Mouse (Mus musculus) gastrocnemius, adult 18-20 months (tissue): Measurements from ENCODE around the gene Hunk. TPM values are rescaled to one million over a fixed set of nuclear protein-coding genes. Genes with fewer than 3 reads are reported as not detected.

Experiments
- DNase-seq: peaks from one replicate; pipeline ENCODE4 v3.0.0; 2021; ENCODE audit warnings: low spot score
- long read RNA-seq, 2 experiments: library from polyadenylated mRNA; stranded (forward); transcript quantifications; one replicate each; pipeline ENCODE4 v2.0.0; 2021
- total RNA-seq, 2 experiments: library from RNA; stranded (reverse); gene quantifications; 2 replicates each; pipeline ENCODE4 v1.2.3; 2021

Hunk gene
- total RNA-seq, result under 1 TPM; 0.17 to 0.32 TPM
- long read RNA-seq, experiment 1, partial matches to known transcripts, result 0 of 1 reads
- long read RNA-seq, experiment 1, other reads (novel, unspliced or antisense), result 1 of 1 reads
- long read RNA-seq, experiment 2, result 0 reads

- DNase-seq, result peak; percentile 15
Measured at GRCm38 (mm10) chr16:90385688-90386513, at the start of gene Hunk. TSS of gene Hunk (plus strand) at chr16:90386013.

GRCm38 (mm10) chr16:90339026-90339425, 46.8 kb upstream of the Hunk start:
- no peak for DNase-seq

- DNase-seq, result no peak
Measured at GRCm38 (mm10) chr16:90341086-90341485, 44.7 kb upstream of the Hunk start.

GRCm38 (mm10) chr16:90349700-90350548, 35.9 kb upstream of the Hunk start:
- peak; percentile 58 for DNase-seq

GRCm38 (mm10) chr16:90351726-90352125, 34.1 kb upstream of the Hunk start:
- no peak for DNase-seq

GRCm38 (mm10) chr16:90352691-90353090, 33.1 kb upstream of the Hunk start:
- DNase-seq, result no peak

- DNase-seq, result no peak
Measured at GRCm38 (mm10) chr16:90353156-90353555, 32.7 kb upstream of the Hunk start.

GRCm38 (mm10) chr16:90359329-90359728, 26.5 kb upstream of the Hunk start:
- no peak for DNase-seq

GRCm38 (mm10) chr16:90359750-90360149, 26.1 kb upstream of the Hunk start:
- DNase-seq, result no peak

- no peak for DNase-seq
Measured at GRCm38 (mm10) chr16:90360327-90360726, 25.5 kb upstream of the Hunk start.

- no peak for DNase-seq
Measured at GRCm38 (mm10) chr16:90362926-90363325, 22.9 kb upstream of the Hunk start.

GRCm38 (mm10) chr16:90379897-90380296, 5.9 kb upstream of the Hunk start:
- peak; percentile 59 for DNase-seq

GRCm38 (mm10) chr16:90381633-90382032, 4.2 kb upstream of the Hunk start:
- no peak for DNase-seq

- no peak for DNase-seq
Measured at GRCm38 (mm10) chr16:90382701-90383280, 3.0 kb upstream of the Hunk start.

GRCm38 (mm10) chr16:90384058-90384457, 1.8 kb upstream of the Hunk start:
- DNase-seq, result no peak

GRCm38 (mm10) chr16:90384846-90385245, 967 bp upstream of the Hunk start:
- no peak for DNase-seq

- no peak for DNase-seq
Measured at GRCm38 (mm10) chr16:90385326-90385687, 506 bp upstream of the Hunk start.

GRCm38 (mm10) chr16:90386514-90387160, 824 bp downstream of the Hunk start:
- DNase-seq, result no peak

GRCm38 (mm10) chr16:90387161-90387671, 1.4 kb downstream of the Hunk start:
- DNase-seq, result no peak

- no peak for DNase-seq
Measured at GRCm38 (mm10) chr16:90387961-90388360, 2.1 kb downstream of the Hunk start.

- DNase-seq, result no peak
Measured at GRCm38 (mm10) chr16:90389103-90389750, 3.4 kb downstream of the Hunk start.
